In genomic region chr19:38003671-38004521, GRCm38 (mm10) we compare ENCODE assay signal across 11 mouse cellular contexts. TPM values are rescaled to one million over a fixed set of nuclear protein-coding genes. Genes with fewer than 3 reads are reported as not detected.
DNase-seq lines count a peak whose midpoint lies in the region; ATAC-seq and TF ChIP-seq lines count a peak whose summit lies in the region.
"Had no signal": no experiment of that assay in that cellular context is flagged by ENCODE, and none has a peak within 500 bp of the region (broad histone marks: within the 10 kb centered on the region; RNA-seq: fewer than 3 reads in every experiment).

No protein-coding gene starts in this region.

- 52% methylated on average over 24 of the region's 24 CpGs for WGBS in heart, embryonic 11.5 days (ENCODE audit: insufficient replicate concordance)
- 36% methylated on average over 24 of the region's 24 CpGs for WGBS in lung, embryonic 14.5 days
- WGBS in hindbrain, embryonic 14.5 days: 80% methylated on average over 24 of the region's 24 CpGs

- no peak overlapping the region for H3K4me3 ChIP-seq in heart, embryonic 11.5 days (ENCODE audit: low read depth, low read length)
- H3K4me3 ChIP-seq in lung, embryonic 14.5 days (ENCODE audit: low read depth, low read length): no peak overlapping the region
- no peak overlapping the region for H3K4me3 ChIP-seq in hindbrain, embryonic 14.5 days (replicated peaks; ENCODE audit: low read length)

- no peak overlapping the region for H3K4me2 ChIP-seq in heart, embryonic 11.5 days
- H3K4me2 ChIP-seq in lung, embryonic 14.5 days: no peak overlapping the region
- no peak overlapping the region for H3K4me2 ChIP-seq in hindbrain, embryonic 14.5 days (replicated peaks)

- H3K9me3 ChIP-seq in heart, embryonic 11.5 days (replicated peaks; ENCODE audit: control insufficient read depth, low read length): no peaks in the 10 kb centered on the region
- H3K9me3 ChIP-seq in lung, embryonic 14.5 days (ENCODE audit: low read depth, low read length): no peaks in the 10 kb centered on the region
- no peaks in the 10 kb centered on the region for H3K9me3 ChIP-seq in hindbrain, embryonic 14.5 days (ENCODE audit: control insufficient read depth, low read length)
- H3K9me3 ChIP-seq: G1E had no signal

- TF ChIP-seq CTCF in lung, embryonic 14.5 days (IDR thresholded peaks at IDR 0.05; ENCODE audit: low read depth): no peak

- DNase-seq in ovary, adult 18-20 months (ENCODE audit: low spot score): peak; percentile 83
- no peak for DNase-seq in ovary, postnatal 14 days (ENCODE audit: low spot score)
- DNase-seq in lung, embryonic 14.5 days: peak; percentile 46
- DNase-seq in testis, postnatal 14 days (ENCODE audit: low spot score): peak; percentile 78
- no peak for DNase-seq in thymus, adult 18-20 months
- DNase-seq in hindbrain, embryonic 14.5 days (ENCODE audit: low spot score): no peak

- H3K36me3 ChIP-seq in heart, embryonic 11.5 days (ENCODE audit: control insufficient read depth, insufficient read depth, low read length): no peaks in the 10 kb centered on the region
- no peaks in the 10 kb centered on the region for H3K36me3 ChIP-seq in lung, embryonic 14.5 days (ENCODE audit: insufficient read depth)
- H3K36me3 ChIP-seq in hindbrain, embryonic 14.5 days (replicated peaks; ENCODE audit: control insufficient read depth, insufficient read depth): no peaks in the 10 kb centered on the region
- H3K36me3 ChIP-seq: G1E had no signal

- peak overlapping the region; percentile 70 for H3K27ac ChIP-seq in heart, embryonic 11.5 days (ENCODE audit: low read depth, low read length)
- H3K27ac ChIP-seq in lung, embryonic 14.5 days (ENCODE audit: low read depth): peak overlapping the region; percentile 73
- no peak overlapping the region for H3K27ac ChIP-seq in hindbrain, embryonic 14.5 days
- H3K27ac ChIP-seq: macrophage had no signal

- peaks cover 12% of the 10 kb centered on the region for H3K4me1 ChIP-seq in heart, embryonic 11.5 days (ENCODE audit: control insufficient read depth, insufficient read depth, low read length)
- H3K4me1 ChIP-seq in lung, embryonic 14.5 days (ENCODE audit: insufficient read depth): peaks cover 18% of the 10 kb centered on the region
- H3K4me1 ChIP-seq in hindbrain, embryonic 14.5 days (replicated peaks; ENCODE audit: control insufficient read depth, insufficient read depth, low read length): no peaks in the 10 kb centered on the region; the same call in 1 of the 2 replicates

- no peaks in the 10 kb centered on the region for H3K27me3 ChIP-seq in heart, embryonic 11.5 days (ENCODE audit: control insufficient read depth, insufficient read depth, low read length)
- H3K27me3 ChIP-seq in lung, embryonic 14.5 days (ENCODE audit: insufficient read depth, low read length): no peaks in the 10 kb centered on the region
- no peaks in the 10 kb centered on the region for H3K27me3 ChIP-seq in hindbrain, embryonic 14.5 days (ENCODE audit: control insufficient read depth, insufficient read depth, low read length)

- no peak overlapping the region for H3K9ac ChIP-seq in heart, embryonic 11.5 days (ENCODE audit: low read depth, low read length)
- no peak overlapping the region for H3K9ac ChIP-seq in lung, embryonic 14.5 days
- H3K9ac ChIP-seq in hindbrain, embryonic 14.5 days: no peak overlapping the region

- no peak for ATAC-seq in heart, embryonic 11.5 days (replicated peaks; ENCODE audit: insufficient number of reproducible peaks, low FRiP score, low TSS enrichment)
- peak; percentile 52 for ATAC-seq in lung, embryonic 14.5 days (ENCODE audit: insufficient read depth)
- ATAC-seq in megakaryocyte progenitor cell, adult 5-6 weeks (replicated peaks; ENCODE audit: poor library complexity): no peak
- ATAC-seq in hindbrain, embryonic 14.5 days (ENCODE audit: low FRiP score): no peak
- ATAC-seq: forebrain, embryonic 16.5 days had no signal

RNA-seq across cellular contexts. Expression of gene Myof, which starts 39.5 kb away (rescaled TPM):
- 7.4 and 8.5 TPM in 2 replicates for polyA plus RNA-seq in heart, embryonic 11.5 days (2014; fragmentation: Nextera tagmentation; extraction: Ambion mirVana)
- polyA plus RNA-seq in lung, embryonic 14.5 days (2014; fragmentation: Nextera tagmentation; extraction: Ambion mirVana): 37.9 and 41.0 TPM in 2 replicates
- total RNA-seq in megakaryocyte progenitor cell, adult 5-6 weeks (2015): 3.1 and 3.5 TPM in 2 replicates
- total RNA-seq in megakaryocyte progenitor cell, adult 5-6 weeks (2017): 0.71 and 1.6 TPM in 2 replicates
- 2.0 and 3.2 TPM in 2 replicates for polyA plus RNA-seq in hindbrain, embryonic 14.5 days (2014; fragmentation: Nextera tagmentation; extraction: Ambion mirVana)
- polyA plus RNA-seq: G1E had no signal

RNA-seq across cellular contexts. Expression of gene Cep55, which starts 50.9 kb away (rescaled TPM):
- polyA plus RNA-seq in heart, embryonic 11.5 days (2014; fragmentation: Nextera tagmentation; extraction: Ambion mirVana): 28.1 and 30.5 TPM in 2 replicates
- 44.5 and 47.7 TPM in 2 replicates for polyA plus RNA-seq in lung, embryonic 14.5 days (2014; fragmentation: Nextera tagmentation; extraction: Ambion mirVana)
- total RNA-seq in megakaryocyte progenitor cell, adult 5-6 weeks (2015): 46.9 and 58.5 TPM in 2 replicates
- total RNA-seq in megakaryocyte progenitor cell, adult 5-6 weeks (2017): 52.4 and 56.9 TPM in 2 replicates
- polyA plus RNA-seq in hindbrain, embryonic 14.5 days (2014; fragmentation: Nextera tagmentation; extraction: Ambion mirVana): 4.6 and 6.8 TPM in 2 replicates

Comparison
In these comparisons a context has a peak if more than half of its experiments do, and no peak if none do; other contexts are left out.
1. DNase-seq: peak in ovary, adult 18-20 months (single experiment), lung, embryonic 14.5 days (single experiment) and testis, postnatal 14 days (single experiment); none in ovary, postnatal 14 days (single experiment), thymus, adult 18-20 months (0 of 2) and hindbrain, embryonic 14.5 days (single experiment).